Mouse (Mus musculus): ENCODE results near the gene Tom1l2.

- TF ChIP-seq CTCF (IDR thresholded peaks at IDR 0.05; ENCODE audit: low read depth, low read length) (no peak), POLR2A (IDR thresholded peaks at IDR 0.05; ENCODE audit: extremely low read depth, insufficient read depth, low read length) (no peak)
Measured at GRCm38 (mm10) chr11:60217467-60217866, 135.2 kb downstream of the Tom1l2 start.
